Mouse (Mus musculus): ENCODE measurements around the gene Mvb12b. TPM values are rescaled to one million over a fixed set of nuclear protein-coding genes. Genes with fewer than 3 reads are reported as not detected.

The Mvb12b gene
- polyA plus RNA-seq, 1 experiment from 2014 or later: 18.8 TPM

DNA sequence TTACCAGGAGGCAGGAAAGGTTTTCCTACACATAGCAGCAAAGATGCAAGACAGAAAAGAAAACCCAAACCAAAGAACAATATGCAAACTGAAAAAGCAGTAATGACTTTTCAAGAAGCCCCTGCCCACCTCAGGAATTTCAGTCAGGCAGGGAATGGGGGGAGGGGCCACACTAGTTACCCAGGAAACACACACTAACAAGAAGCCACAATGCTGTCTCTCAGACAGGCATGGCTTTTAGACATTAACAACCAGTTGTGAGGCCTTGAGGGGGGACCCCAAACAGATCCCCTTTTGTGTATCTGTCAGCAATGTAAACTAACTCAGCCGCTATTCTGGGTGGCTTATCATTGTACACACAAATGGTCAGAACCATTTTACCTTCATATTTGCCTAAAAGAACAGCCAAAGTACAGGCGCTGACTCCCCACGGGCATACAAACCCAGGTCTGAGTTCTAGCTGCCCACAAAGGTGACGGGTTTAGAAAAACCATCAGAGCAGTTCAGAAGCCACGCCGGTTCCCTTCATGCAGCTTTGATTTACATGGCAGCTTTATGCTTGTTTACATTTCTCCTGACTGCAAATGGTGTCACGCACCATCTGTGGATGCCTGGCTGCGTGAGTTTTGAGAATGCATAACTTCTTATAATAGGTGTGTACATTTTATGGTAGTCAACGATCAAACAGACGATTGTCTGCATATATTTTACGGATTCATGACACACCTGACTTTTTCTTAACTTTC is 105.9 kb downstream of the Mvb12b start:
- Histone ChIP-seq H3K9me3 (ENCODE audit: control insufficient read depth, low read length) (peaks cover 31% of the 10 kb centered on the region), H3K4me3 (ENCODE audit: low read length) (no peak overlapping the region), H3K27me3 (ENCODE audit: control insufficient read depth, insufficient read depth, low read length) (no peaks in the 10 kb centered on the region), H3K9ac (ENCODE audit: low read depth, low read length) (no peak overlapping the region), H3K36me3 (ENCODE audit: control insufficient read depth, insufficient read depth, low read length) (peaks cover 13% of the 10 kb centered on the region), H3K4me2 (replicated peaks; ENCODE audit: low read depth, low read length) (no peak overlapping the region), H3K4me1 (ENCODE audit: control insufficient read depth, insufficient read depth, low read length) (peaks cover 6% of the 10 kb centered on the region), H3K27ac (ENCODE audit: low read depth, low read length) (no peak overlapping the region)
- 41% methylated on average over 11 of the region's 11 CpGs for WGBS
- ATAC-seq (ENCODE audit: low FRiP score, low TSS enrichment): no peak

DNA sequence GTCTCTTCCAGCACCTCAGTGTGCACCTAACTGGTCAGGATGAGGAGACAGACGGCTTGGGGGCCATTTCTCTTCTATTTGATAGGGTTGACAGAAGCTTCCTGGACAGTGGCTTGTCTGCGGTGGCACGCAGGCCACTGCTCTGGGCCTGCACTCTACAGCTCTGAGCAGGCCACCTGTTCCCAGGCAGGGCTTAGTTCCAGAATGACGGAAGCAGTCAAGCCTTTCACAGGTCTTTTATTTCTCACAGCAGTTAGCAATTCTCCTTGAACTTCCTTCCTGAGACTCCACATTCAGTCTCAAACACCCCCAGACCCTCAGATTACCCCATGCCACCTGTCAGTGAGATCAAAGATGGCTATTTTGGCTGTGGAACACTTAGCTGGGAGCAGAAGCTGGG is 109.3 kb downstream of the Mvb12b start:
- Histone ChIP-seq H3K36me3 (ENCODE audit: control insufficient read depth, insufficient read depth, low read length) (peaks cover 13% of the 10 kb centered on the region), H3K9me3 (ENCODE audit: control insufficient read depth, low read length) (peaks cover 31% of the 10 kb centered on the region)

GRCm38 (mm10) chr2:33777051-33777450 is 110.7 kb downstream of the Mvb12b start:
- peaks cover 4% of the 10 kb centered on the region for H3K4me1 ChIP-seq (ENCODE audit: control insufficient read depth, insufficient read depth, low read length)
- H3K9ac ChIP-seq (ENCODE audit: low read depth, low read length): no peak overlapping the region
- H3K4me2 ChIP-seq (replicated peaks; ENCODE audit: low read depth, low read length): no peak overlapping the region
- H3K27me3 ChIP-seq (ENCODE audit: control insufficient read depth, insufficient read depth, low read length): no peaks in the 10 kb centered on the region
- ATAC-seq (ENCODE audit: low FRiP score, low TSS enrichment): no peak
- H3K4me3 ChIP-seq (ENCODE audit: low read length): no peak overlapping the region
- peaks cover 31% of the 10 kb centered on the region for H3K9me3 ChIP-seq (ENCODE audit: control insufficient read depth, low read length)
- H3K36me3 ChIP-seq (ENCODE audit: control insufficient read depth, insufficient read depth, low read length): peaks cover 18% of the 10 kb centered on the region
- no peak overlapping the region for H3K27ac ChIP-seq (ENCODE audit: low read depth, low read length)
- whole genome bisulfite sequencing: 95% methylated on average over 11 of the region's 11 CpGs

More for the DNA sequence above, 109.3 kb downstream of the Mvb12b start:
- WGBS: 96% methylated on average over 4 of the region's 4 CpGs
- Histone ChIP-seq H3K9ac (ENCODE audit: low read depth, low read length) (no peak overlapping the region), H3K4me3 (ENCODE audit: low read length) (no peak overlapping the region), H3K27me3 (ENCODE audit: control insufficient read depth, insufficient read depth, low read length) (no peaks in the 10 kb centered on the region), H3K4me2 (replicated peaks; ENCODE audit: low read depth, low read length) (no peak overlapping the region), H3K27ac (ENCODE audit: low read depth, low read length) (no peak overlapping the region), H3K4me1 (ENCODE audit: control insufficient read depth, insufficient read depth, low read length) (peaks cover 6% of the 10 kb centered on the region)
- no peak for ATAC-seq (ENCODE audit: low FRiP score, low TSS enrichment)

DNA sequence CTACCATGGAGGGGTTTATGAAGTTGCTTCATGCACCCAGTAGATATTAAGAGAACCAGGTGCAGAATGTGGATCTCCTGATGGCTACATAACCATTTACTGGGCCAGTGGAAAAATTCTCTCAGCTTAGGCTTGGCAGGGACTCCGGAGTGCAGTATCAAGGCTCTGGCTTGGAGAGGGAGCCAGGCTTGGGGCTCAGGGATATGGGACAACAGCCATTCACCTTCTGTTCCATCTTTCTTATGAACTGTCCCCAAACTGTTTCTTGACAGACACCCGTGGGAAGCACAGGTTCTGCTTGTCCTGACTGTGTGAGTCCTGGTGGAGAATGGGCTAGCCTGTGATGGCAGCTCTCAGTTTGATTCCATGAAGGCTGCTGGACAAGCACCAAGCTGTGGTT is 112.9 kb downstream of the Mvb12b start:
- H3K9me3 ChIP-seq (ENCODE audit: control insufficient read depth, low read length): peaks cover 31% of the 10 kb centered on the region
- WGBS: 87% methylated on average over 2 of the region's 2 CpGs

GRCm38 (mm10) chr2:33774106-33774505 is 113.6 kb downstream of the Mvb12b start:
- H3K36me3 ChIP-seq (ENCODE audit: control insufficient read depth, insufficient read depth, low read length): peaks cover 17% of the 10 kb centered on the region
- H3K27me3 ChIP-seq (ENCODE audit: control insufficient read depth, insufficient read depth, low read length): no peaks in the 10 kb centered on the region
- no peak overlapping the region for H3K9ac ChIP-seq (ENCODE audit: low read depth, low read length)
- no peak overlapping the region for H3K4me3 ChIP-seq (ENCODE audit: low read length)
- H3K4me1 ChIP-seq (ENCODE audit: control insufficient read depth, insufficient read depth, low read length): no peaks in the 10 kb centered on the region
- WGBS: 57% methylated on average over 4 of the region's 4 CpGs
- H3K9me3 ChIP-seq (ENCODE audit: control insufficient read depth, low read length): peaks cover 23% of the 10 kb centered on the region
- ATAC-seq (ENCODE audit: low FRiP score, low TSS enrichment): no peak
- no peak overlapping the region for H3K27ac ChIP-seq (ENCODE audit: low read depth, low read length)
- H3K4me2 ChIP-seq (replicated peaks; ENCODE audit: low read depth, low read length): no peak overlapping the region

More for the DNA sequence above, 112.9 kb downstream of the Mvb12b start:
- H3K9ac ChIP-seq (ENCODE audit: low read depth, low read length): no peak overlapping the region
- no peaks in the 10 kb centered on the region for H3K4me1 ChIP-seq (ENCODE audit: control insufficient read depth, insufficient read depth, low read length)
- H3K36me3 ChIP-seq (ENCODE audit: control insufficient read depth, insufficient read depth, low read length): peaks cover 18% of the 10 kb centered on the region
- no peaks in the 10 kb centered on the region for H3K27me3 ChIP-seq (ENCODE audit: control insufficient read depth, insufficient read depth, low read length)
- H3K4me3 ChIP-seq (ENCODE audit: low read length): no peak overlapping the region
- H3K27ac ChIP-seq (ENCODE audit: low read depth, low read length): no peak overlapping the region
- no peak overlapping the region for H3K4me2 ChIP-seq (replicated peaks; ENCODE audit: low read depth, low read length)
- no peak for ATAC-seq (ENCODE audit: low FRiP score, low TSS enrichment)

DNA sequence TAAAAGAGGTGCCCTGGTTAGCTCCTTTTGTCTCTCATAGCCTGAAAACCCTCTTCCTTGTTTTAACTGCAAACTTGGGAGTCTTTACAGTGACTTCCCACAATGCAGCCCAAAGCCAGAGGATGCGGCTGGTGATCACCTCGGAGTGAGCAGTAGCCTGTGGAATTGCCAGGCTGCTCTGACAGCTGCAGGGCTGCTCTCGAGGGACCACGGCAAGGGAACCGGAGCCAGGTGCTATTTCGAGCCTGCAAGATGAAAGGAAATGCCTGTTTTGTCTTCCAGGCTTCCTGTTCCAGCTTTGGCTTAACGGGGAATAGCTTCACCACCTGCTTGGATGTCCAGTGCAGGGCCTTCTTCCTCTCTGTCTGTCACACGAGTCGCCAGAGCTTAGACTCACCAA is 115.3 kb downstream of the Mvb12b start:
- H3K36me3 ChIP-seq (ENCODE audit: control insufficient read depth, insufficient read depth, low read length): peaks cover 9% of the 10 kb centered on the region; the same call in 1 of the 2 replicates
- no peak overlapping the region for H3K9ac ChIP-seq (ENCODE audit: low read depth, low read length)
- no peak overlapping the region for H3K4me2 ChIP-seq (replicated peaks; ENCODE audit: low read depth, low read length)

DNA sequence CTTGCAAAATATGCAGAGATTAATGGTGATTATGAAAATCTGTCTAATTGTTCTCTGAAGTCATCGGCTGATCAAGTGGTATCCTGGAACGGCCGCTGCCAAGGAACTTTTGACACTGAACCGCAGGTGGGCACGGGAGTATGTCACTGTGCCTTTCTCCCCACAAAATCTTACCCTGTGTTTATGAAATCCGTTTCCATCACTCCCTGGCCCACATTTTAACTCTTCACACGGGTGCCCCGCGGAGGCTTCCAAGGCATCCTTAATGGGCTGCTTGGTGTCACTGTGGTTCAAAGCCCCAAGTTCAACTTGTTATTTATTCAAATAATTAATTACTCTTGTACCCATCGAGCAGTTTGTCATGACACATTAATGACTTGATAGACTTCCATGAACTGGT is 116.4 kb downstream of the Mvb12b start:
- Histone ChIP-seq H3K27me3 (ENCODE audit: control insufficient read depth, insufficient read depth, low read length) (no peaks in the 10 kb centered on the region), H3K4me3 (ENCODE audit: low read length) (no peak overlapping the region), H3K4me1 (ENCODE audit: control insufficient read depth, insufficient read depth, low read length) (no peaks in the 10 kb centered on the region), H3K27ac (ENCODE audit: low read depth, low read length) (no peak overlapping the region), H3K36me3 (ENCODE audit: control insufficient read depth, insufficient read depth, low read length) (peaks cover 5% of the 10 kb centered on the region; the same call in 1 of the 2 replicates), H3K9ac (ENCODE audit: low read depth, low read length) (no peak overlapping the region), H3K9me3 (ENCODE audit: control insufficient read depth, low read length) (no peaks in the 10 kb centered on the region), H3K4me2 (replicated peaks; ENCODE audit: low read depth, low read length) (no peak overlapping the region)
- 74% methylated on average over 10 of the region's 10 CpGs for WGBS
- ATAC-seq (ENCODE audit: low FRiP score, low TSS enrichment): no peak

More for the DNA sequence above, 115.3 kb downstream of the Mvb12b start:
- Histone ChIP-seq H3K27me3 (ENCODE audit: control insufficient read depth, insufficient read depth, low read length) (no peaks in the 10 kb centered on the region), H3K4me1 (ENCODE audit: control insufficient read depth, insufficient read depth, low read length) (no peaks in the 10 kb centered on the region), H3K9me3 (ENCODE audit: control insufficient read depth, low read length) (peaks cover 6% of the 10 kb centered on the region), H3K4me3 (ENCODE audit: low read length) (no peak overlapping the region), H3K27ac (ENCODE audit: low read depth, low read length) (no peak overlapping the region)
- ATAC-seq (ENCODE audit: low FRiP score, low TSS enrichment): no peak
- WGBS: 25% methylated on average over 9 of the region's 9 CpGs

GRCm38 (mm10) chr2:33770526-33771130 is 117.1 kb downstream of the Mvb12b start:
- H3K36me3 ChIP-seq (ENCODE audit: control insufficient read depth, insufficient read depth, low read length): peaks cover 5% of the 10 kb centered on the region; the same call in 1 of the 2 replicates
- no peak overlapping the region for H3K27ac ChIP-seq (ENCODE audit: low read depth, low read length)
- ATAC-seq (ENCODE audit: low FRiP score, low TSS enrichment): no peak
- H3K4me2 ChIP-seq (replicated peaks; ENCODE audit: low read depth, low read length): no peak overlapping the region
- H3K9ac ChIP-seq (ENCODE audit: low read depth, low read length): no peak overlapping the region
- no peaks in the 10 kb centered on the region for H3K4me1 ChIP-seq (ENCODE audit: control insufficient read depth, insufficient read depth, low read length)
- H3K9me3 ChIP-seq (ENCODE audit: control insufficient read depth, low read length): no peaks in the 10 kb centered on the region
- no peak overlapping the region for H3K4me3 ChIP-seq (ENCODE audit: low read length)
- 88% methylated on average over 4 of the region's 4 CpGs for WGBS
- no peaks in the 10 kb centered on the region for H3K27me3 ChIP-seq (ENCODE audit: control insufficient read depth, insufficient read depth, low read length)

- no peaks in the 10 kb centered on the region; the same call in 1 of the 2 replicates for H3K9me3 ChIP-seq (ENCODE audit: control insufficient read depth, low read length)
- H3K27me3 ChIP-seq (ENCODE audit: control insufficient read depth, insufficient read depth, low read length): no peaks in the 10 kb centered on the region
- ATAC-seq (ENCODE audit: low FRiP score, low TSS enrichment): peak; percentile 48; the same call in 1 of the 2 replicates
- no peak overlapping the region for H3K27ac ChIP-seq (ENCODE audit: low read depth, low read length)
- H3K4me2 ChIP-seq (replicated peaks; ENCODE audit: low read depth, low read length): no peak overlapping the region
- no peak overlapping the region for H3K9ac ChIP-seq (ENCODE audit: low read depth, low read length)
- peaks cover 7% of the 10 kb centered on the region; the same call in 1 of the 2 replicates for H3K36me3 ChIP-seq (ENCODE audit: control insufficient read depth, insufficient read depth, low read length)
- no peaks in the 10 kb centered on the region for H3K4me1 ChIP-seq (ENCODE audit: control insufficient read depth, insufficient read depth, low read length)
- 62% methylated on average over 6 of the region's 8 CpGs for WGBS
- H3K4me3 ChIP-seq (ENCODE audit: low read length): no peak overlapping the region
These were observed 123.3 kb downstream of the Mvb12b start for GRCm38 (mm10) chr2:33764476-33764875.

Measured in kidney, embryonic 14.5 days (tissue).